Mouse (Mus musculus): ENCODE measurements at regions not wholly inside any gene's neighbourhood (a gene's known extent, or its start where the extent isn't known, plus 50 kb on each side); places are given as distances from the start of the nearest gene placed in this dataset.

GRCm38 (mm10) chr14:46313064-46313463, 66.2 kb upstream of the Gm15217 start:
- TF ChIP-seq CTCF (IDR thresholded peaks at IDR 0.05; ENCODE audit: control insufficient read depth, insufficient read depth, insufficient read length) (no peak), USF1 (IDR thresholded peaks at IDR 0.05; ENCODE audit: low read depth) (no peak), MYOG (IDR thresholded peaks at IDR 0.05; ENCODE audit: control insufficient read depth, extremely low read depth, insufficient read length) (no peak)
